Mouse (Mus musculus): ENCODE measurements around the gene Olfr169.
"Not testable (repeated sequence)": the region's sequence is repeated elsewhere in the genome, so short reads cannot be mapped to it uniquely, and the experiment has no call there.

GRCm38 (mm10) chr16:19552246-19552645, 19.4 kb downstream of the Olfr169 start:
- not testable (repeated sequence) for TF ChIP-seq CTCF (IDR thresholded peaks at IDR 0.05; ENCODE audit: insufficient read depth, low read length); POLR2A (IDR thresholded peaks at IDR 0.05; ENCODE audit: borderline replicate concordance, extremely low read depth, low read depth, low read length)

Data from lung, adult 2 months (tissue).